Mouse (Mus musculus) kidney, adult 2 months (tissue): Measurements from ENCODE around the gene Gm14151. TPM values are rescaled to one million over a fixed set of nuclear protein-coding genes. Genes with fewer than 3 reads are reported as not detected.
"Not testable (repeated sequence)": the region's sequence is repeated elsewhere in the genome, so short reads cannot be mapped to it uniquely, and the experiment has no call there.

ENCODE experiments used
- DNase-seq: peaks from one replicate; pipeline ENCODE4 v3.0.0; 2021
- H3K27ac ChIP-seq: fragments of 200-500 bp; 2 replicates; pipeline ENCODE4 v1.5.1; 2012; ENCODE audit warnings: low read depth, low read length, control low read depth, inconsistent platforms; ENCODE audit not compliant: insufficient read depth
- H3K27me3 ChIP-seq: fragments of 200-500 bp; replicated peaks from 2 replicates; pipeline ENCODE4 v1.6.1; 2012; ENCODE audit warnings: mild to moderate bottlenecking, moderate library complexity, low read length, inconsistent platforms; ENCODE audit not compliant: control insufficient read depth, insufficient read depth
- H3K36me3 ChIP-seq: fragments of 200-500 bp; 2 replicates; pipeline ENCODE4 v1.6.1; 2012; ENCODE audit warnings: mild to moderate bottlenecking, moderate library complexity, low read length, inconsistent platforms; ENCODE audit not compliant: control insufficient read depth, insufficient read depth
- H3K4me1 ChIP-seq: fragments of 200-500 bp; 2 replicates; pipeline ENCODE4 v1.6.1; 2011; ENCODE audit warnings: low read length; ENCODE audit not compliant: control insufficient read depth, insufficient read depth
- H3K4me3 ChIP-seq: fragments of 200-500 bp; 2 replicates; pipeline ENCODE4 v1.5.1; 2011; ENCODE audit warnings: mild to moderate bottlenecking, low read depth, low read length, control low read depth; ENCODE audit not compliant: insufficient read depth
- CTCF ChIP-seq: fragments of 200-500 bp; conservative IDR thresholded peaks from 2 replicates; pipeline ENCODE4 v1.5.1; 2011; ENCODE audit warnings: low read depth, mild to moderate bottlenecking, control low read depth, low read length, moderate library complexity, mixed read lengths; ENCODE audit not compliant: insufficient read depth, insufficient read length
- POLR2A ChIP-seq: fragments of 200-500 bp; IDR thresholded peaks from one replicate; pipeline ENCODE4 v1.6.1; 2011; ENCODE audit warnings: low read depth, low read length, control low read depth
- WGBS: fragments of 180-500 bp; shearing (Covaris S2); methylation state at CpG from one replicate; pipeline ENCODE4 v1.1.7; 2018; 5-methylcytosine and 5-hydroxymethylcytosine counted together
- polyA plus RNA-seq: library from polyadenylated mRNA; depleted of rRNA; stranded (reverse); fragments of >200 nt; gene quantifications from 2 replicates; pipeline ENCODE4 v1.2.3, GENCODE M21; 2012; rRNA removed

The Gm14151 gene
- not detected in 2 replicates for polyA plus RNA-seq

DNA sequence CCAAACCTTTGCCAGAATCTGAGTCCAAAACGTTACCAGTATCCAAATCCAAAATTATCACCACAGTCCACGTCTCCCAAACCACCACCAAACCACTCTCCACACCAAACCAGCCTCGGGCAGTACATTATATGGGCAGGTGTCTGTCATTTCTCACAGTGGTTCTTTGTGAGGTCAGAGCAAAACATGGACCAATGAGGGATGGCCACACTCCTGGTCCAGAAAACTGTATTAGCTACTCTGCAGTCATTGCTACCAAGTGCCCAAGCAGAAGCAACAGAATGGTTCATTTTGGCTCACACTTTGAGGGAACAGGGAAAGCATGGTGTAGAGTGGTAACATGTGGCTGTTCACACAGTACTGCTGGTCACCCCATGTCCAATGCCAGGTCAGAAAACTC lies at the start of gene Gm14151:
Gene Gm14151 (minus strand): TSS at position 101 of the 400 bp plus-strand sequence.
- DNase-seq, H3K36me3 ChIP-seq, H3K4me1 ChIP-seq, H3K27ac ChIP-seq, H3K4me3 ChIP-seq, H3K27me3 ChIP-seq: not testable (repeated sequence)
- no CpG with 5 or more reads among the region's 3 CpGs for WGBS

DNA sequence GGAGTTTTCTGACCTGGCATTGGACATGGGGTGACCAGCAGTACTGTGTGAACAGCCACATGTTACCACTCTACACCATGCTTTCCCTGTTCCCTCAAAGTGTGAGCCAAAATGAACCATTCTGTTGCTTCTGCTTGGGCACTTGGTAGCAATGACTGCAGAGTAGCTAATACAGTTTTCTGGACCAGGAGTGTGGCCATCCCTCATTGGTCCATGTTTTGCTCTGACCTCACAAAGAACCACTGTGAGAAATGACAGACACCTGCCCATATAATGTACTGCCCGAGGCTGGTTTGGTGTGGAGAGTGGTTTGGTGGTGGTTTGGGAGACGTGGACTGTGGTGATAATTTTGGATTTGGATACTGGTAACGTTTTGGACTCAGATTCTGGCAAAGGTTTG lies 5.8 kb upstream of the Gm14151 start, which contains the start of gene Gm14147:
Gene Gm14147 (plus strand): TSS at position 301 of the 400 bp plus-strand sequence.
- H3K36me3 ChIP-seq, H3K27ac ChIP-seq, H3K27me3 ChIP-seq, DNase-seq, H3K4me1 ChIP-seq, H3K4me3 ChIP-seq: not testable (repeated sequence)
- no CpG with 5 or more reads among the region's 3 CpGs for WGBS

DNA sequence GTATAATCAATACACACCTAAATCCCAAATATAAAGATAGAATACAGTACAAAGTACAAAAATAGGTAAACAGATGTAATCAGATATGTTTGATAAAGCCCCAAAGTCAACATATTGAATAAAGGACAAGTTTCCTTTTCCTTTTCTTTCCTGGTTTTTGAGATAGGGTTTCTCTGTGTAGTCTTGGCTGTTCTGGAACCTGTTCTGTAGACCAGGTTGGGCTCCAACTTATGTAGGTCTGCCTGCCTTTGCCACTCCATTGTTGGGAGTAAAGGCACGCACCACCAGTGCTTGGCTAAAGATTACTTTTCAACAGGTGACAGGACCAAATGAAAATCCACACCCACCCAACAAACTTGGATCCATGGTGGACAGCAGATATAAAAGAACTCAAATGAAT lies 35.5 kb downstream of the Gm14151 start:
- TF ChIP-seq POLR2A (no peak), CTCF (no peak)
- 87% methylated on average over 1 of the region's 1 CpGs for WGBS
- no peaks in the 10 kb centered on the region for H3K27me3 ChIP-seq
- H3K36me3 ChIP-seq: no peaks in the 10 kb centered on the region
- H3K4me1 ChIP-seq: no peaks in the 10 kb centered on the region
- H3K4me3 ChIP-seq: no peak overlapping the region
- DNase-seq: no peak
- H3K27ac ChIP-seq: no peak overlapping the region

DNA sequence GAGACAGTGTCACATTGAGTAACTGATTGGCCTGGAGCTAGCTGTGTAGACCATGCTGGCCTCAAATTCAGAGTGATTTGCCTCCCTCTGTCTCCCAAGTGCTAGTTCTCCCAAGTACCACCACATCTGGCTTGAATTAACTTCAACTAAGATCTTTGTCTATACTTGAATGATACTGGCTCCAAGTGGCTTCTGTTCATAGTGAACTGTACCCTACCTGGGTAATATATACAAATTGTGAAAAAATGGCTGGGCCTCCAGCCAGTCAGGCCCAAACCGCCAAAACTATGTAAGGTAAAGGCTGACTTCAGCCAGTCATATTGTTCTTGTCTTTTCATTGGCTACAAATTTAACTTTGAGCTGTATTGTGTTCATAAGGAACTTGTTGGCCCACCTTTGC lies 51.7 kb downstream of the Gm14151 start:
- H3K4me3 ChIP-seq: no peak overlapping the region
- no peaks in the 10 kb centered on the region for H3K27me3 ChIP-seq
- H3K27ac ChIP-seq: no peak overlapping the region
- no peak for TF ChIP-seq CTCF
- TF ChIP-seq POLR2A: no peak
- WGBS: 91% methylated on average over 1 of the region's 1 CpGs
- no peak for DNase-seq
- no peaks in the 10 kb centered on the region for H3K36me3 ChIP-seq
- H3K4me1 ChIP-seq: peaks cover 7% of the 10 kb centered on the region

DNA sequence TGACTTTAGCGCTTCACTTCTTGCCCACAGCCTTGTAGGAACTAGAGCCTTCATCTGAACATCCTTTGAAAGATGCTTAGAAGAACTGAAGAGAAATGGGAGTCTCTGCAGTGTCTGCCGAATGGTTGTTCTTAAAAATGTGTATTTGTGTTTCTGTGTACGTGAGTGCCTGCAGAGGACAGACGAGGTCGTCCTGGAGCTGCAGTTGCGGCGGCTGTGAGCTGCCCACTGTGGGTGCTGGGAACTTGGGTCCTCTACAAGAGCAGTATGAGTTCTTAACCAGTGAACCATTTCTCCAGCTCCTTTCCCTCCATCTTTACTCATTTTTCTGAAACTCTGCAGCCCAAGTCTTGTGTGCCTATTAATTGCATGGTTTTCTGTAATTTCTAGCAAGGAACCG lies 52.4 kb downstream of the Gm14151 start:
- peak overlapping the region; percentile 1; the same call in 1 of the 2 replicates for H3K27ac ChIP-seq
- peaks cover 7% of the 10 kb centered on the region for H3K4me1 ChIP-seq
- H3K27me3 ChIP-seq: no peaks in the 10 kb centered on the region
- 34% methylated on average over 8 of the region's 8 CpGs for WGBS
- no peak for DNase-seq
- peak overlapping the region; percentile 67 for H3K4me3 ChIP-seq
- no peaks in the 10 kb centered on the region for H3K36me3 ChIP-seq
- no peak for TF ChIP-seq POLR2A
- TF ChIP-seq CTCF: no peak

DNA sequence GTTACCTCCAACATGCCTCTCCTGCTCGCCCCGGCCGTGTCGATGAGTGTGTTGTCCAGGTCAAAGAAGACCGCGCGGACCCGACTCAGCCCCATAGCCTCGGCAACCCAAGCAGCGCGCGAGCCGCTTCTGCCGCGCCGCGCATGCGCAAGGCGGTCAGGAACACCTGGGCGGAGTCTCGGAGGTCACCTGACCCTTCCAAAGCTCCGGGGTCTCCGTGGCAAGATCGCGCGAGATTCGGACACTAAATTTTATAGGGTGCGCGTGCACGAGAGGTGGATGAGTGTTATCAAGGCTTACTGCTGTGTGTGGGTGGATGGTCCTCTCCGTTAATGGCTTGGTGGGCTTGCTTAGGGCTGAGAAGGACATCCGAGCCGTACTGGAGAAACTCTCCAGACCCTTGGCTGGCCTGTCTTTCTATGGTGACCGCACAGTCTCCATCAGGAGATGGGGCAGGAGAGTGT lies 52.9 kb downstream of the Gm14151 start, which contains the start of the genes Ninl and Nanp:
Gene Ninl (minus strand): TSS at position 151 of the 464 bp plus-strand sequence.
Gene Nanp (minus strand): TSS at position 167 of the 464 bp plus-strand sequence.
- WGBS: under 1% methylated on average over 34 of the region's 34 CpGs
- Histone ChIP-seq H3K4me1 (peaks cover 7% of the 10 kb centered on the region), H3K4me3 (peak within 1 kb of the TSS; percentile 67), H3K27ac (peak within 1 kb of the TSS; percentile 36; the same call in 1 of the 2 replicates), H3K27me3 (no peaks in the 10 kb centered on the region), H3K36me3 (no peaks in the 10 kb centered on the region)
- peak; percentile 96 for DNase-seq
- TF ChIP-seq POLR2A: no peak
- TF ChIP-seq CTCF: no peak

DNA sequence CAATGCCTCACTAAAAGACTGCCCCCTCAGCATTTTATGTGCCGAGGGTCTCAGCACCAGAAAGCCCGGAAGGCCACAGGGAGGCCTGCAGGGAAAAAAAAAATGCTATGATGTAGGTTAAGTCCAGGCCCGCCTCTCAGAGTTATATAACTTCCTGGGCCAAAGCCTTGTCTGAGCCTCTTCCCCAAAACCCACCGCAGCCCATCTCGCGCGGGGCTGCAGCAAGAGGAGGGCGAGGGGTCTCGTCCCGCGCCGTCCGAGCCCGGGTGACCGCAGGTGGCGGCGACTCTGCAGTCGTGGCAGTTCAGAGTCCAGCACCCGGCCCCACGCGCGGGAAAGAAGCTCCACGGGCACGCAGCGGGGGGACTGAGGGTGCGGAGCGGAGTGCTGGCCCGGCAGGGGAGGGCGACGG lies 53.3 kb downstream of the Gm14151 start:
- under 1% methylated on average over 30 of the region's 30 CpGs for WGBS
- peak overlapping the region; percentile 36; the same call in 1 of the 2 replicates for H3K27ac ChIP-seq
- H3K4me1 ChIP-seq: peaks cover 7% of the 10 kb centered on the region
- TF ChIP-seq POLR2A (no peak), CTCF (no peak)
- no peaks in the 10 kb centered on the region for H3K27me3 ChIP-seq
- peak overlapping the region; percentile 67 for H3K4me3 ChIP-seq
- no peaks in the 10 kb centered on the region for H3K36me3 ChIP-seq
- no peak for DNase-seq
